Mouse (Mus musculus) spleen, postnatal 14 days (tissue): ENCODE data around the gene Trpm6.
A peak's percentile ranks its signal among the peaks of the same experiment; 100 is the strongest.

ENCODE experiments used
- DNase-seq, 2 experiments: peaks; one replicate each; pipeline ENCODE4 v3.0.0; 2021 to 2022; ENCODE audit warnings: low spot score in 2 of 2

Trpm6 gene

DNA sequence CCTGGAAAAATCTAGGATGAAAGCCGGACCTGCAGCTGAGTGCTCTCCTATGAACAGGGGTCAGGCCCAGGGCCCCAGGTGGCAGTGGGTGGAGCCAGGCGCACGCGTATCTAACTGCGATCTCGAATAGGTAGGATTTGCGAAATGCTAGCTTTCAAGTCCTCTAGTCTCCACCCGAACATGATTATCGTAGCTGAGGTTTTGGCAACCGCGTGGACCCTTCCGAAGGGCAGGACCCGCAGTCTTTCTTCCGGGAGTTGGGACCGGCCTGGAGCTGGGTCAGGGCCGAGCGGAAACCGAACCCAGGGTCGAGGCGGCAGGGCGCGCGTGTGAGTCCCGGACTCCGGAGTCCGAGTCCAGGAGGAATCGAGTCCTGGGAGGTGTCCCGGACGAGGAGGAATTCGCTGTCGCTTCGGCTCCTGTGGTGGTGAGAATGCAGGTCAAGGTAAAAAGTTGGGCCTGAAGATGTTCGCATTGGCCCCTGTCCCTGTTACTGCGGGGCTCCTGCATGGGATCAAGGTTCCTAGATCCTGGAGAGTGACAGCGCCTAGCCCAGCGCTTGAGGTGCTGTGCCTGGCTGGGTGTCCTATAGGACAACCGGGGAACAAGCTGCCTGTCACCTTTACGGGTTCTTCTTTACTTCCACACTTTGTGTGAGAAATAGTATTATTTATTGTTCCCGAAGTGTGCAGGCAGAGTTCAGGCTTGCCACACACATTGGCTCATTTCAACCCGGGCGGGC is at the start of gene Trpm6:
TSS of gene Trpm6 (plus strand) at position 386 of the 742 bp plus-strand sequence.
- no peak for DNase-seq

DNA sequence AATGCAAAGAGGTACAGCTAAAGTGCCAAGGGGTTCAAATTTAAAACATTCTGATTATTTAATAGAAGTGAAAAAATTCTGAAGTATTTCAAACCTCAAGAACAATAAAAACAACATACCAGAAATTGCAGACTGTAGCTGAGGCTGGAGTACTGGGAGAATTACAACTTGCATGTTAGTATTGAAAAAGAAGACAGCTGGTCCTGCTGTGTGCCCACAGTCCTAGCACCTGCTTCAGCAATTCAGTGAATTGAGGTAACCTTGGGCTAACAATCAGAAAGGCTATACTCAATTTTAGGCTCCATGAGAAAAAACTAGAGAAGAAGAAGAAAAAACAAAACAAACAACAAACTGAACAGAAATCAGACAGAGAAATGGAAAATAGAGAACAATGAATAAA is 41.7 kb upstream of the Trpm6 start:
- no peak for DNase-seq

- DNase-seq, result no peak
Observed at GRCm38 (mm10) chr19:18710903-18711302, 38.9 kb upstream of the Trpm6 start.

DNA sequence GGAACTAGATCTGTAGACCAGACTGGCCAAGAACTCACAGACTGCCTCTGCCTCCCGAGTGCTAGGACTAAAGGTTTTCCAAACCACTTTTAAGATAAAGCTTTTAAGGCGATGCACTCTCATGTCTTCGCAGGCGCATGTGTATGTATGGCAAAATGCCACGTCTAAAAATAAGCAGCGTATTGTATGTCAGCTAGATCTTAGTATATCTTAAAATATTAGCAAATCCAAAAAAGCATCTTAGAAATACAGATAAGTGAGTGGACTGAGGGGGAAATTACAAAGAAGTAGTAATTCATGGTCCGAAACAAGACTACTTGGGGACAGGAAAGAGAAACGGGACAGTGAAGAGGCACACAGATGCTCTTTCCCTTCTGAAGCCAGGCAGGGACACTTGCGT is 38.2 kb upstream of the Trpm6 start:
- DNase-seq, result no peak

DNA sequence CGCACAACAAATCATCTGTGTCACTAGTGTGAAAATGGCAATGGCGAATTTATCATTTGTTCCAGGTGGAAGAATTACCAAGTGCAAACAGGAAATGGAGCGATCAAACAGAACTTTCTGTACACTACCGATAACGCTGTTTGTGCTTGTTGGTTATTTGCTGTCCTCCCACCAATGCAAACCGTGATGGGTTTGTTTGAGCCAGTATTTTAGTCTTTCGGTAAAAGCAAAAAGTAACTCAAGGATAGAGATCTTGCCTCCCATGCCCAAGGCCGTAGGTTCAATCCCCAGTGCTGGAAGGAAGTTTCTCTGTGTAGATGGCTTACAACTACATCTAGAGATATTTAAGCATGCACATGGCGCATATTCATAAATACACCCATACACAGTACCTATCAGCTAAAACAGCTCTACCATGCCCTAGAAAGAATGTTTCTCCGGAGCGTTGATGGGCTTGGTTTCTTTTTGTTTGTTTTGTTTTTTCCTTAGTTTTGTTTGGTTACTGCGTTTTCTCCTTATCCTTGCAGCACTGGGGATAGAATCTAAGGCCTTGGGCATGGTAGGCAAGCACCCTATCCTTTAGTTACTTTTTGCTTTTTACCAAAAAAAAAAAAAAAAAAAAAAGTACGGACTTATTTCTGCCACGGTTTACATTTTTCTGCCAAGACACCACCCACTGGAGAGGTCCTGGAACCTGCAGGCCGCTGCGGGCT is 37.5 kb upstream of the Trpm6 start:
- DNase-seq, result no peak

DNA sequence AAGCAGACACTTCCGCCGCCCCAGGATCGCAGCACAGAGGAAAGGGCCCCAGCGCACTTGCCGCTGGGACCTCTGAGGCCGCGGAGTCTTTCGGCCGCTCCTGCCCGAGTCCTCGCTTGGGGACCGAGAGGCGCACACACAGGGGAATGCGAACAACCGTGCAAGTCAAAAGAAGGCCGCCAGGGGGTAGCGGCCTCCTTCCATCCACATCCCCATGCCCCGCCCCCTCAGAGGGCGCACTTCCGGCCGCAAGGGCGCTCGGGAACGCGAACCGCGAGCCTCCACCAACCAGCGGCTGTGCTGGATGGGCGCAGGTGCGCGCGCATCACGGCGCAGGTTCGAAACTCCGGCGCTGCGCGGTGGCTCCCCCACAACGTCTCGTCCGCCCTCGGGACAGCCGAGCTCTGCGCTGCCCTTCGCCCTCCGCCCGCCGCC is 36.9 kb upstream of the Trpm6 start, which contains the start of gene D030056L22Rik:
TSS of gene D030056L22Rik (plus strand) at position 328 of the 435 bp plus-strand sequence.
- DNase-seq, result peak; percentile 97 to 99

DNA sequence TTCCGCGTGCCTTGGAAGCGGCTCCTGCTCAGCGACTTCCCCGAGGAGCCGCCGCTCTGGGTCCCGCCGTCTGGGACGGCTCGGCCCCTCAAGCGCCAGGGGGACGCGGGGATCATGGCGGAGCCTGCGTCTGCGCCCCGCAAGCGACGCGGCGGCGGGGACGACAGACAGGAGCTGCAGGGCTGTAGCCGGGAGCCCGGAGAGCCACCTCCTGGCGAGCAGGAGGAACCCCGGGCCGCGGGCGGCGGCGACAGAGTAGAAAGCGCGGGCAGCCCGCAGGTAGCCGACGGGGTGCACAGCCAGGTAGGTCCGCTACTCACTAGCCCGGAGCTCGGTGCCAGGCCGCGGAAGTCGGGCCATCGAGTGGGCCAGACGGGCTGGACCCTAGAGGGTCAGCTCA is 36.4 kb upstream of the Trpm6 start:
- DNase-seq, result peak; percentile 35 to 58

- DNase-seq, result peak; percentile 24 to 65
Observed at GRCm38 (mm10) chr19:18716374-18716773, 33.4 kb upstream of the Trpm6 start.

- DNase-seq, result no peak
Observed at GRCm38 (mm10) chr19:18720337-18720736, 29.4 kb upstream of the Trpm6 start.

DNA sequence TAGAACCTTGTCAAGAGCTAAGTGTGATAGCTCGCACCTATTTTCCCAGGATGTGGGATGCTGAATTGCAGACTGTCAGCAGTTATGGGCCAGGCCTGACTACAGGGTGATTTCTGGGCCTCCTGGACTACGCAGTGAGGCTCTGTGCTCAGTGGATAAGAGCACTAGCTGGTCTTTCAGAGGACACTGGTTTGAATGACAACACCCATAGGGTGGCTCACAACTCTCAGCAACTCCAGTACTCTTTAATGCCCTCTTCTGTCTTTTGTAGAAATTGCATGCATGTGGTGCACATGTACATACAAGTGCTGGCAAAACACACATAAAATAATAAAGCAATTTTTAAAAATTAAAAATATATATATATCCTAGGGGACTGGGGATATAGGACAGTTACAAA is 24.6 kb upstream of the Trpm6 start:
- no peak for DNase-seq

DNA sequence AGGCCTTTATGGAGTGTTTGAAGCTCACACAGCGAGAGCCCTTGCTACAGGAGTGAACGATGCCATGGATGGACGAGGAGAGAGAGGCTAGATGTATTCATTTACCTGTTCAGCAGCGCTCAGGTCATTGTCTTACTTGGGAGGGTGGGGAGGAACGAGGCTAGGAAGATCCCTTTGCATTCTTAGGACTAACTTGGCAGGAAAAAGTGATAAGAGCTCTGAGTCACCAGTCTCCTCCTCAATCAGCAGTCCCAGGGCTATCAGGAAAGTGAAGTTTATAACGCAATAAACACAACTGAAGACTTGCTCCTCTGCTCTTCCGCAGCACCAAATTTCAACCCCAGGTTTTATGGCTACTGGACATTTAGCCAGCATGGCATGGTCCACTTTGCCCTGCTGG is 19.5 kb upstream of the Trpm6 start:
- DNase-seq, result no peak

GRCm38 (mm10) chr19:18731077-18731476 is 18.7 kb upstream of the Trpm6 start:
- DNase-seq, result no peak

- DNase-seq, result no peak
Observed at GRCm38 (mm10) chr19:18735901-18736300, 13.9 kb upstream of the Trpm6 start.

- DNase-seq, result no peak
Observed at GRCm38 (mm10) chr19:18739146-18739545, 10.6 kb upstream of the Trpm6 start.

- DNase-seq, result no peak
Observed at GRCm38 (mm10) chr19:18743946-18744345, 5.8 kb upstream of the Trpm6 start.

GRCm38 (mm10) chr19:18746576-18747340 is 3.0 kb upstream of the Trpm6 start:
- DNase-seq, result no peak

- no peak for DNase-seq
Observed at GRCm38 (mm10) chr19:18747379-18747778, 2.4 kb upstream of the Trpm6 start.

GRCm38 (mm10) chr19:18757191-18757590 is 7.4 kb downstream of the Trpm6 start:
- no peak for DNase-seq

DNA sequence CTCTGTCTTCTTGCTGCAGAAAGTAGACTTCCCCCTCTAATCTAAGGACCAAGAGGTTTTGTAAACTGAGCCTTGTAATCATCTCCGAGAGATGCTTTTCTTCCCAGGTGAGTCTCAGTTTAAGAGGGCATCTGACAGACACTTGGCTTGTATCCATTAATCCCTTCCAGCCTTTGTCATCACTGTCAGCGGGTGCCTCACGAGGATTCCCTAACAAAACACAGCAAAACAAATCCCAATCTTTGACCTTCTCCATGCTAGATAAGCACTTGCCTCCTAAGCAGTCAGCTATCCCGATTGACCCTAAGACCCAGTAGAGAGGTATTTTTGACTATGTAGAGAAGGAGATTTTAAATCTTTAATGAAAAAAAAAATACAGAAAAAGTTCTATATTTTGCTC is 7.9 kb downstream of the Trpm6 start:
- no peak for DNase-seq

- no peak for DNase-seq
Observed at GRCm38 (mm10) chr19:18758269-18758668, 8.5 kb downstream of the Trpm6 start.

GRCm38 (mm10) chr19:18758916-18759315 is 9.1 kb downstream of the Trpm6 start:
- DNase-seq, result no peak

DNA sequence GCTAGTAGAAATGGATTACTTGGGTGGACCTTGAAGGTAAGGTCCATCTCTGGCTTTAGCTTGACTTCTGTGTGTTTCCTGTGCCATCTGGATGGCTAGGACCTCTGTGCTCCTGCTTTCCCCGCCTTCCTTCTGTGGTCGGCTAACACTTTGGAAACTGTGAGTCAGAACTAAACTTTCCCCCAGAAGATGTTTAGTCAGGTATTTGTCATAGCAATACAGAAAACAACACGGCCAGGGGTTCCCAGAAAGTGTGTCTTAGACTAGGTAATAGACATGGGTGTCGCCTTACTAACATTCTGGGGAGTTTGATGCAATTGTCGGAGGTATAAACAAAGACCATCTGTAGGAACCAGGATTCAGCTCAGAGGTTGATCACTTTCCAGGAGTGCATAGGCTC is 16.6 kb downstream of the Trpm6 start:
- DNase-seq, result no peak
